Mouse (Mus musculus): ENCODE results near the gene Srgap2. TPM values are rescaled to one million over a fixed set of nuclear protein-coding genes. Genes with fewer than 3 reads are reported as not detected.

Srgap2 gene
- polyA plus RNA-seq, 1 experiment: 188 TPM

DNA sequence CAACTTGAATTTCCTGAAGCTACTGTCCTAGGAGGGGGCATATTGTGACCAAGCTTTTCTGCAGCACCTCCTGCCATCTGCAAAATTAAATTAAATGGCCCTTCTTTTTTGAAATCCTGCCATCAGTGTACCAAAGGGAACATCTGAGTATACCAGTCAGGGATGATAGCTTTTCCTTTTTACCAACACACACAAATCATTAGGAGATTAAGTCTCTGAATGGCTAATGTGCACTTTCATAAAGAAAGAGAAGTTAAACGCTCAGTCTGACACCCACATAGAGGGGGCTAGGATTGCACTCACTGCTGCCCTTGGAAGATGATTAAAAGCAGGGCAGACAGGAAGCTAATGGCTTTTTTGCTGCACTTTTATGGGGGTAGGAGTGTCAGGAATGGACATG lies 73.8 kb downstream of the Srgap2 start:
- no peak overlapping the region for H3K4me3 ChIP-seq (ENCODE audit: insufficient read depth, low read length)
- peaks cover 28% of the 10 kb centered on the region for H3K4me1 ChIP-seq (ENCODE audit: control insufficient read depth, insufficient read depth, low read length)
- TF ChIP-seq CTCF (IDR thresholded peaks at IDR 0.05; ENCODE audit: low read depth, low read length): no peak
- TF ChIP-seq POLR2A (IDR thresholded peaks at IDR 0.05; ENCODE audit: borderline replicate concordance, low read depth, low read length): no peak
- H3K27ac ChIP-seq (ENCODE audit: insufficient read depth, low read depth, low read length): no peak overlapping the region

DNA sequence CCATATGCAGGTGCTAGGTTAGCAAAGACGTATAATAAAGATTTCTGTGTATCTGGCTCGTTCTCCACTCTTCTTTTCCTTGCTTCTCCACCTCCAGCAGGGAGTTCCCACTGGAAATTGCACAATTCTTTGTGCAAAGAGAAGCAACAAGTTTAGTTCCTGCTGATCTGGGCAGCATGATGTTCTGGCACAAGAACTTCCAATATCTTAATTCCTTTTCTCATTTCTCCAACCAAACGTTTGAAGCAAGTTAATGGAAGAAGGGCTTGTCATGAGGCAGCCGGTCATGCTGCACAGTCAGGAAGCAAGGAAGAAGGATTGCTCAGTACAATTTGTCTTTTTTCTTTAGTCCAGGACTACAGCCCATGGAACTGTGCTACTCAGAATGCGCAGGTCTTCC lies 78.8 kb downstream of the Srgap2 start:
- peak overlapping the region; percentile 88 for H3K27ac ChIP-seq (ENCODE audit: insufficient read depth, low read depth, low read length)
- H3K4me1 ChIP-seq (ENCODE audit: control insufficient read depth, insufficient read depth, low read length): peaks cover 33% of the 10 kb centered on the region
- TF ChIP-seq POLR2A (IDR thresholded peaks at IDR 0.05; ENCODE audit: borderline replicate concordance, low read depth, low read length) (no peak), CTCF (IDR thresholded peaks at IDR 0.05; ENCODE audit: low read depth, low read length) (no peak)
- no peak overlapping the region for H3K4me3 ChIP-seq (ENCODE audit: insufficient read depth, low read length)

DNA sequence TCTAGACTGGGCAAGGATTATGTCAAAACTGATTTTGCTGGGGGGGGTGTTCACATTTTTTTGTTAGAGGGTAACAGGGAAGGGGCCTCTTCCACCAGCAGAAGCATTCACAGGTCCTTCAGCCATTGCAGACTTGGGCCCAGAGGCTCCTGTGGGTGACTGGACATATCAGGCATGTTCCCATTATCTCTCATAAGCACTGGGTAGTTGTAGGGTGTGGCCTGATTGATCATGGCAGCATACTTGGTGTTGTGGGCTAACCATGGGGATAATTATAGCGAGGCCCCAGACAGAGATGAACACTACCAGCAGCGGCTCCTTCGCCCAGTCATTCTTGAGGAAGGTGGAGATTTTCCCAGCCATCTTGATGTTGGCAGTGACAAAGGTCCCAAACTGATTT lies 79.8 kb downstream of the Srgap2 start:
- Histone ChIP-seq H3K27ac (ENCODE audit: insufficient read depth, low read depth, low read length) (peak overlapping the region; percentile 43), H3K4me1 (ENCODE audit: control insufficient read depth, insufficient read depth, low read length) (peaks cover 37% of the 10 kb centered on the region), H3K4me3 (ENCODE audit: insufficient read depth, low read length) (no peak overlapping the region)
- TF ChIP-seq CTCF (IDR thresholded peaks at IDR 0.05; ENCODE audit: low read depth, low read length) (no peak), POLR2A (IDR thresholded peaks at IDR 0.05; ENCODE audit: borderline replicate concordance, low read depth, low read length) (no peak)

DNA sequence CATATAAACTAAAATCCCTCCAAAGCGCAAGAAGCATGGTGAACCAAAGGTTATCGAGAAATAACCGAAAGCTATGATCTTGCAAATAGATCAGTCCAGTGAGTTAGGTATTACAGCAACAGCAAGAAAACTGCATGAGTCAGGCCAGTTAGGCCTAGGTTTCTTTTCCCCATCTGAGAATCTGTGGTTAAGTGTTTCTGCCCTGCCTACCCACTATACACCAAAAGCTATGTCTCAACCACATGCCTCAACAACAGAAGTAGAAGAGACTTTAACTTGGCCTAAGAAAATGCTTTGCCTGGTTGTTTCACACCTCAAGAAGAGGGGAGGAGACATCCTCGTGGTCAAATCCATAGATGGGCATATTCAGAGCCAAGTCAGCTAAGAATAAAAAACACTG lies 80.6 kb downstream of the Srgap2 start:
- H3K27ac ChIP-seq (ENCODE audit: insufficient read depth, low read depth, low read length): peak overlapping the region; percentile 53
- no peak overlapping the region for H3K4me3 ChIP-seq (ENCODE audit: insufficient read depth, low read length)

DNA sequence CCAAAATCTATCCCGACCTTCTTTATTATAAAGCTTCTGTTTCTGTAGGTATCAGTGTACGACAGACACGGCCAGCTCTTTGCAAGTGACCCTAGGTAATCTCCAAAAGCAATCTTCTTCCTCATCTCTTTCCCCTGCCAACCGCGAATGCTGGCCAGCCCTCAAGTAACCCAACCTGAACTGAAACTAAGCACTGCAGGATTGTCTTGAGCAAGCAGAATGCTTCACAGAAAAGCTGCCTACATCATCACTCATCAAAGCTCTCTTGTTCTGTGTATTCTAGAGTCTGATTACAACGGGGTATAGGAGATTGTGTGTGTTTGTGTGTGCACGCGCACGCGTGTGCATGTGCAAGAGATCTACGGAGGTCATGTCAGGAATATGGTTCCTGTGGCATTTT lies 88.6 kb downstream of the Srgap2 start:
- no peak for TF ChIP-seq CTCF (IDR thresholded peaks at IDR 0.05; ENCODE audit: low read depth, low read length)
- H3K4me1 ChIP-seq (ENCODE audit: control insufficient read depth, insufficient read depth, low read length): peaks cover 59% of the 10 kb centered on the region
- H3K4me3 ChIP-seq (ENCODE audit: insufficient read depth, low read length): peak overlapping the region; percentile 10; the same call in 1 of the 2 replicates
- peak overlapping the region; percentile 61 for H3K27ac ChIP-seq (ENCODE audit: insufficient read depth, low read depth, low read length)

More for the DNA sequence above, 80.6 kb downstream of the Srgap2 start:
- no peak for TF ChIP-seq CTCF (IDR thresholded peaks at IDR 0.05; ENCODE audit: low read depth, low read length)
- TF ChIP-seq POLR2A (IDR thresholded peaks at IDR 0.05; ENCODE audit: borderline replicate concordance, low read depth, low read length): no peak
- H3K4me1 ChIP-seq (ENCODE audit: control insufficient read depth, insufficient read depth, low read length): peaks cover 43% of the 10 kb centered on the region

DNA sequence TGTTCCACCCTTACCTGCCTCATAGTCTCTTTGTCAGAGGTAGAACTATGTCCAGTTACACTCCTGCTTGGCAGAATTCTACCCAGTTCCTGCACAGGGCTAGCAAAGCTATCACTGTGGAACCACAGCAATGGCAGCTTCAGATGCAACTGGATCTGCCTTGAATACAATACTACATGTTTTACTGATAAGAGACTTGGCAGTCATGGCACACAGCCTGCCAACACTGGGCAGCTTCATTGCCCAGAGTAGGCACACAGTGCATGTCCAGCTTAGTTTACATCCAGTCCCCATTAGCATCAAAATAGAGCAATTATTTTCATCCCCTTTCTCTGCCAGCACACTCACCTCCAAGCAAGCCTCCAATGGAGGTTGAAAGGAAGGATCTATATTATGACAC lies 89.2 kb downstream of the Srgap2 start:
- no peak overlapping the region for H3K4me3 ChIP-seq (ENCODE audit: insufficient read depth, low read length)
- peaks cover 63% of the 10 kb centered on the region for H3K4me1 ChIP-seq (ENCODE audit: control insufficient read depth, insufficient read depth, low read length)
- no peak for TF ChIP-seq POLR2A (IDR thresholded peaks at IDR 0.05; ENCODE audit: borderline replicate concordance, low read depth, low read length)
- TF ChIP-seq CTCF (IDR thresholded peaks at IDR 0.05; ENCODE audit: low read depth, low read length): no peak
- peak overlapping the region; percentile 30 for H3K27ac ChIP-seq (ENCODE audit: insufficient read depth, low read depth, low read length)

DNA sequence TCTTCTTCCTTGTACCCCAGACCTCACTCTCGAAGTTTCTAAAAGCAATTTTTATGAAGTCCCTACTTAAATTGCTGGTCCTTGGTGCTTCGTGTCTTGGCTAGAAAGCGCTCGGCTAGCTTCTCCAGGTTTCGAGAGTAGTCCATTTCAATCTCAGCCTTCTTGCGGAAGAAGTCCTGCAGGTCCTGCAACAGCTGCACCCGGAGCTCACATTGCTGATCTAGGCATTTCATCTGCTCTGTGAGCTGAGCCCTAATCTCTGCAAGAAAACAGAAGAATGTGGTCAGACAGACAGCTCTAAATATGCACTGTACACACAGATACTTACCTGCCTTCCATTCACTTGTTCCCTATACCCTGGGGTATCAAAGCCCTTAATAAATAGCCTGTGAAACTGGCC lies 90.5 kb downstream of the Srgap2 start:
- H3K4me1 ChIP-seq (ENCODE audit: control insufficient read depth, insufficient read depth, low read length): peaks cover 61% of the 10 kb centered on the region
- TF ChIP-seq POLR2A (IDR thresholded peaks at IDR 0.05; ENCODE audit: borderline replicate concordance, low read depth, low read length) (no peak), CTCF (IDR thresholded peaks at IDR 0.05; ENCODE audit: low read depth, low read length) (no peak)
- no peak overlapping the region for H3K4me3 ChIP-seq (ENCODE audit: insufficient read depth, low read length)
- H3K27ac ChIP-seq (ENCODE audit: insufficient read depth, low read depth, low read length): no peak overlapping the region

DNA sequence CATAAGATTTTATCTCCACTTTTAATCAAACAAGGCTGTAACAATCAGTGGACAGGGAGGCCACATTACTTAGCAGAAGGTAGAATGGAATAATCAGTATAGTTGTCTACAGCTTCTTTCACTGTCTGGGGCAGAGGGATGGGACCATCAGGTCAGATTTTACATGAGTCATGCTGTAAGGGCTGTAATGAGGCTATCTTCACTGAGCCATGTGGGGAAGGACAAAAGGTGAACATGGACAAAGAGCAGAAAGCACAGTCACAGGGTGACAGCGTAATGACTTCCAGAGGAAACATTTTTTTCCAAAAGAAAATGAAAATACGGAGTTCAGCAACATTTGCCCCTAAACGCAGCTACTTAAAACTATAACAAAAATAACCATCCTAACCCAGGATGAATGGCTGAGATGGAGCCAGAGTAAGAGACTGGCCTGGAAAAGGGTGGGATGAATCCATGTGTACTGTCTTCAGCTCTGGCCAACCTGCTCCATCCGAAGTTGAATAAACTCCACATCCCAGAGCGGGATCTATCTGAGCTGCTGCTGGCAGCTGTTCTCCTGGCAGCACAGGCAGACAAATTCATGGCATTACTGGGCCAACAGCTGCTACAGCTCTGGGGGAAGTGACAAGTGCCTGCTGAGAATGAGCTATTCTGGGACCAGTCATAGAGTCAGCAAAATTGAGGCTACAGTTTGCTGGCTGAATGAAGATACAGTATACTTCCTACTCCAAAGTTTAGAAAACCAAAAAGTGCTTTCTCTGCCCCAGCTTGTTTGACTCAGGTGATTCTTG lies 95.5 kb downstream of the Srgap2 start:
- Histone ChIP-seq H3K4me1 (ENCODE audit: control insufficient read depth, insufficient read depth, low read length) (peaks cover 54% of the 10 kb centered on the region), H3K4me3 (ENCODE audit: insufficient read depth, low read length) (peak overlapping the region; percentile 36; the same call in 1 of the 2 replicates), H3K27ac (ENCODE audit: insufficient read depth, low read depth, low read length) (peak overlapping the region; percentile 85)
- no peak for TF ChIP-seq CTCF (IDR thresholded peaks at IDR 0.05; ENCODE audit: low read depth, low read length)
- TF ChIP-seq POLR2A (IDR thresholded peaks at IDR 0.05; ENCODE audit: borderline replicate concordance, low read depth, low read length): no peak

DNA sequence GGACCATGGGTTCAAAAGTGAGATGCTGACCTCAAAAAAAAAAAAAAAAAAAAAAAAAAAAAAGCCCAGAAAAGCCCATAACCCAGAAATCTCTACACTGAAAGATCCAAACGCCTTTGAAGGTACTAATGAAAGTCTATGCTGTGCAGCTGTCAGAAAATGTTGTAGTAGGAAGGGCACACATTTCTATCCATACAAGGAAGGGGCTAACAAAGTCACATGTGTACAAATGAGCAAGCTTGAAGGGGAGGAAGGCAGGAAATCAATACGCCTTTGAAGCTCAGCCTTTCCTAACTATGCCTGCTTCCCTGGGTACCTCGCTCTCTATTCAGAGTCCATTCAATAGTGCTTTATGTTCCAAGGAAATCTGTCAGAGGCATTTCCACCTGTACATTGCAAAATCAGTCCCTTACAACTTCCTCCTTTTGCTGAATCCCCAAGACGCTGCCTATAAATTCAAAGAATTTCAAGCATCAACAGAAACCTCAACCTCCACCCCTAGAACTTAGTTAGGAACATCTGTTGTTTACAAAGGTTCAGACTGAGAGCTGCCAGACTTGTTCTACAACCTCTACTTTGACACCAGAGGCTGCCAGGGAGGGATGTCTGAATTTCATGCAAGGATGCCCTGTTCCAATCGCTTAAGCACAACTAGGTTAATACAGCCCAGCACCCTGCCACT lies 99.9 kb downstream of the Srgap2 start:
- peaks cover 40% of the 10 kb centered on the region for H3K4me1 ChIP-seq (ENCODE audit: control insufficient read depth, insufficient read depth, low read length)
- H3K4me3 ChIP-seq (ENCODE audit: insufficient read depth, low read length): no peak overlapping the region
- no peak overlapping the region for H3K27ac ChIP-seq (ENCODE audit: insufficient read depth, low read depth, low read length)
- TF ChIP-seq CTCF (IDR thresholded peaks at IDR 0.05; ENCODE audit: low read depth, low read length): no peak
- no peak for TF ChIP-seq POLR2A (IDR thresholded peaks at IDR 0.05; ENCODE audit: borderline replicate concordance, low read depth, low read length)

DNA sequence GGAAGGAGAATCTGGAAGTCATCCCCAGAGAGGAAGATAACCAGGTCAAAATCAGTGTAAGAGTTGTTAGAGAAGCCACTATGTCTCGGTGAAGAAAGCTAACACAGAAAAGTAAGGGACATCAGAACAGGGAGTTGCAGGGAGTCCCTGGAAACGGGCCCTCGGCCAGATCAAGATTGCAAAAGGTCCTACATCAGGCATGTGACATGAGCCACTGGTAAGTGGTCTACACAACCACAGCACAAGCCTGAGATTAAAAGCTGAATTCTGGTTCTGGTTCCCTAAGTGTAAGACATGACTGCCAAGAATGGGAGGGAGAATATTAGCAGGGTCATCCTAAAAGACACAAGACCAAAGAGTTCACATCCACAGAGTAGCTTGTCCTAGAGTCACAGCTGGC lies 104.1 kb downstream of the Srgap2 start:
- H3K4me3 ChIP-seq (ENCODE audit: insufficient read depth, low read length): no peak overlapping the region
- H3K27ac ChIP-seq (ENCODE audit: insufficient read depth, low read depth, low read length): no peak overlapping the region
- peaks cover 26% of the 10 kb centered on the region for H3K4me1 ChIP-seq (ENCODE audit: control insufficient read depth, insufficient read depth, low read length)
- TF ChIP-seq POLR2A (IDR thresholded peaks at IDR 0.05; ENCODE audit: borderline replicate concordance, low read depth, low read length) (no peak), CTCF (IDR thresholded peaks at IDR 0.05; ENCODE audit: low read depth, low read length) (no peak)

Measured in bone marrow macrophage, adult 2 months (primary cell).